Mouse (Mus musculus) neural tube, embryonic 11.5 days (tissue): ENCODE measurements around the gene Tsfm. TPM values are rescaled to one million over a fixed set of nuclear protein-coding genes. Genes with fewer than 3 reads are reported as not detected.

Source experiments
- ATAC-seq: fragments of 200-750 bp; cut with Nextera tagmentation; 2 replicates; pipeline ENCODE4 v1.8.0; 2017; ENCODE audit warnings: moderate number of reproducible peaks, mild to moderate bottlenecking, moderate TSS enrichment, moderate library complexity; ENCODE audit not compliant: insufficient read depth, low FRiP score, low TSS enrichment
- DNase-seq: peaks from one replicate; pipeline ENCODE4 v3.0.0-alpha.2; 2015; ENCODE audit warnings: low spot score
- H3K27ac ChIP-seq: fragments of 300-500 bp; sonication (generic); 2 replicates; pipeline ENCODE4 v1.5.1; 2014; ENCODE audit warnings: low read depth, mild to moderate bottlenecking, low read length
- H3K27me3 ChIP-seq: fragments of 300-500 bp; sonication (generic); 2 replicates; pipeline ENCODE4 v1.6.1; 2014; ENCODE audit warnings: mild to moderate bottlenecking, low read length, mixed read lengths; ENCODE audit not compliant: control insufficient read depth, insufficient read depth
- H3K36me3 ChIP-seq: fragments of 300-500 bp; sonication (generic); 2 replicates; pipeline ENCODE4 v1.6.1; 2014; ENCODE audit warnings: mild to moderate bottlenecking, low read length, moderate library complexity, mixed read lengths; ENCODE audit not compliant: control insufficient read depth, insufficient read depth
- H3K4me1 ChIP-seq: fragments of 300-500 bp; sonication (generic); 2 replicates; pipeline ENCODE4 v1.6.1; 2014; ENCODE audit warnings: low read length, mixed read lengths; ENCODE audit not compliant: control insufficient read depth, insufficient read depth
- H3K4me2 ChIP-seq: fragments of 300-500 bp; sonication (generic); 2 replicates; pipeline ENCODE4 v1.6.1; 2014; ENCODE audit warnings: low read depth, mild to moderate bottlenecking, moderate library complexity
- H3K4me3 ChIP-seq: fragments of 300-500 bp; sonication (generic); 2 replicates; pipeline ENCODE4 v1.5.1; 2014; ENCODE audit warnings: low read depth, low read length
- H3K9ac ChIP-seq: fragments of 300-500 bp; sonication (generic); 2 replicates; pipeline ENCODE4 v1.6.1; 2014; ENCODE audit warnings: mild to moderate bottlenecking, low read length
- H3K9me3 ChIP-seq: fragments of 300-500 bp; sonication (generic); 2 replicates; pipeline ENCODE4 v1.6.1; 2016; ENCODE audit warnings: low read length; ENCODE audit not compliant: control insufficient read depth
- WGBS: fragments of 180-500 bp; shearing (Covaris S2); extraction: QIAGEN DNeasy Blood & Tissue Kit; methylation state at CpG from one replicate; pipeline ENCODE4 v1.1.7; 2014; 5-methylcytosine and 5-hydroxymethylcytosine counted together
- polyA plus RNA-seq: library from polyadenylated mRNA; unstranded; fragments of >200 nt; fragmentation: Nextera tagmentation; extraction: Ambion mirVana; gene quantifications from 2 replicates; pipeline ENCODE4 v1.2.1, GENCODE M21; 2014

Tsfm gene
- polyA plus RNA-seq, 1 experiment from 2014 or later = 75.3 TPM

GRCm38 (mm10) chr10:127002765-127003164 is 27.9 kb downstream of the Tsfm start:
- Histone ChIP-seq H3K4me3 (no peak overlapping the region), H3K4me1 (no peaks in the 10 kb centered on the region), H3K27me3 (no peaks in the 10 kb centered on the region), H3K4me2 (no peak overlapping the region), H3K27ac (no peak overlapping the region), H3K9ac (no peak overlapping the region), H3K9me3 (no peaks in the 10 kb centered on the region), H3K36me3 (peaks cover 8% of the 10 kb centered on the region; the same call in 1 of the 2 replicates)
- WGBS = 88% methylated on average over 5 of the region's 5 CpGs
- no peak for ATAC-seq
- no peak for DNase-seq

GRCm38 (mm10) chr10:127002056-127002455 is 28.6 kb downstream of the Tsfm start:
- no peaks in the 10 kb centered on the region for H3K9me3 ChIP-seq
- no peak overlapping the region for H3K4me2 ChIP-seq
- 92% methylated on average over 1 of the region's 1 CpGs for WGBS
- no peaks in the 10 kb centered on the region for H3K4me1 ChIP-seq
- H3K27me3 ChIP-seq = no peaks in the 10 kb centered on the region
- no peak for ATAC-seq
- DNase-seq = no peak
- H3K9ac ChIP-seq = no peak overlapping the region
- no peak overlapping the region for H3K4me3 ChIP-seq
- H3K27ac ChIP-seq = no peak overlapping the region
- peaks cover 13% of the 10 kb centered on the region; the same call in 1 of the 2 replicates for H3K36me3 ChIP-seq

- Histone ChIP-seq H3K9ac (no peak overlapping the region), H3K36me3 (peaks cover 13% of the 10 kb centered on the region; the same call in 1 of the 2 replicates), H3K4me1 (no peaks in the 10 kb centered on the region), H3K27me3 (no peaks in the 10 kb centered on the region), H3K27ac (no peak overlapping the region), H3K4me3 (no peak overlapping the region), H3K9me3 (no peaks in the 10 kb centered on the region), H3K4me2 (no peak overlapping the region)
- WGBS = 90% methylated on average over 9 of the region's 9 CpGs
- DNase-seq = no peak
- ATAC-seq = no peak
Observed at GRCm38 (mm10) chr10:127001297-127001696, 29.3 kb downstream of the Tsfm start.

GRCm38 (mm10) chr10:127000529-127000928 is 30.1 kb downstream of the Tsfm start, which contains the start of gene Avil:
TSS of gene Avil (plus strand) at chr10:127000709.
- H3K4me3 ChIP-seq = no peak within 1 kb of the TSS
- H3K27ac ChIP-seq = no peak within 1 kb of the TSS
- H3K9me3 ChIP-seq = no peaks in the 10 kb centered on the region
- DNase-seq (no peak), ATAC-seq (no peak)
- 92% methylated on average over 5 of the region's 5 CpGs for whole genome bisulfite sequencing
- H3K27me3 ChIP-seq = no peaks in the 10 kb centered on the region
- no peak within 1 kb of the TSS for H3K4me2 ChIP-seq
- H3K4me1 ChIP-seq = no peaks in the 10 kb centered on the region
- peaks cover 13% of the 10 kb centered on the region; the same call in 1 of the 2 replicates for H3K36me3 ChIP-seq
- H3K9ac ChIP-seq = no peak within 1 kb of the TSS

GRCm38 (mm10) chr10:126997340-126998113 is 33.1 kb downstream of the Tsfm start:
- H3K4me2 ChIP-seq = no peak overlapping the region
- H3K4me3 ChIP-seq = no peak overlapping the region
- H3K4me1 ChIP-seq = no peaks in the 10 kb centered on the region
- WGBS = 76% methylated on average over 13 of the region's 13 CpGs
- no peak for DNase-seq
- H3K27me3 ChIP-seq = no peaks in the 10 kb centered on the region
- peaks cover 25% of the 10 kb centered on the region for H3K36me3 ChIP-seq
- no peak overlapping the region for H3K9ac ChIP-seq
- H3K9me3 ChIP-seq = no peaks in the 10 kb centered on the region
- no peak for ATAC-seq
- H3K27ac ChIP-seq = no peak overlapping the region

- Histone ChIP-seq H3K9ac (no peak overlapping the region), H3K27me3 (no peaks in the 10 kb centered on the region), H3K4me2 (no peak overlapping the region), H3K4me1 (0 out of 2 replicates have a peak, but pooled peaks cover 2% of the 10 kb centered on the region), H3K36me3 (peaks cover 26% of the 10 kb centered on the region), H3K27ac (no peak overlapping the region), H3K9me3 (no peaks in the 10 kb centered on the region), H3K4me3 (no peak overlapping the region)
- DNase-seq = no peak
- WGBS = 85% methylated on average over 3 of the region's 3 CpGs
- no peak for ATAC-seq
Observed at GRCm38 (mm10) chr10:126993621-126994020, 37.0 kb downstream of the Tsfm start.

- Histone ChIP-seq H3K4me2 (no peak overlapping the region), H3K27ac (no peak overlapping the region), H3K36me3 (peaks cover 15% of the 10 kb centered on the region), H3K4me3 (no peak overlapping the region), H3K27me3 (no peaks in the 10 kb centered on the region), H3K9ac (no peak overlapping the region), H3K9me3 (no peaks in the 10 kb centered on the region), H3K4me1 (peaks cover 6% of the 10 kb centered on the region; the same call in 1 of the 2 replicates)
- 26% methylated on average over 3 of the region's 3 CpGs for WGBS
- ATAC-seq (no peak), DNase-seq (no peak)
Observed at GRCm38 (mm10) chr10:126991676-126992075, 39.0 kb downstream of the Tsfm start.

GRCm38 (mm10) chr10:126990313-126991056 is 40.2 kb downstream of the Tsfm start:
- DNase-seq (peak; percentile 89), ATAC-seq (peak; percentile 71)
- Histone ChIP-seq H3K27ac (no peak overlapping the region), H3K9me3 (no peaks in the 10 kb centered on the region), H3K9ac (no peak overlapping the region), H3K4me3 (no peak overlapping the region), H3K36me3 (peaks cover 15% of the 10 kb centered on the region), H3K27me3 (no peaks in the 10 kb centered on the region), H3K4me2 (no peak overlapping the region), H3K4me1 (peaks cover 6% of the 10 kb centered on the region; the same call in 1 of the 2 replicates)
- 68% methylated on average over 7 of the region's 7 CpGs for WGBS
